Mouse (Mus musculus) limb, embryonic 10.5 days (tissue): ENCODE data around the gene Gm17606. TPM values are rescaled to one million over a fixed set of nuclear protein-coding genes. Genes with fewer than 3 reads are reported as not detected.

Experiments used
- DNase-seq: peaks from one replicate; pipeline ENCODE4 v3.0.0-alpha.2; 2017; ENCODE audit warnings: low spot score
- H3K27ac ChIP-seq: fragments of 300-500 bp; sonication (generic); 2 replicates; pipeline ENCODE4 v1.5.1; 2016; ENCODE audit warnings: mild to moderate bottlenecking
- H3K27me3 ChIP-seq: fragments of 300-500 bp; sonication (generic); 2 replicates; pipeline ENCODE4 v1.6.1; 2016; ENCODE audit warnings: low read depth, mild to moderate bottlenecking; ENCODE audit not compliant: poor library complexity, severe bottlenecking
- H3K36me3 ChIP-seq: fragments of 300-500 bp; sonication (generic); 2 replicates; pipeline ENCODE4 v1.6.1; 2016; ENCODE audit warnings: mild to moderate bottlenecking, moderate library complexity
- H3K4me1 ChIP-seq: fragments of 300-500 bp; sonication (generic); 2 replicates; pipeline ENCODE4 v1.6.1; 2016
- H3K4me3 ChIP-seq: fragments of 300-500 bp; sonication (generic); 2 replicates; pipeline ENCODE4 v1.5.1; 2016; ENCODE audit warnings: mild to moderate bottlenecking, moderate library complexity
- H3K9me3 ChIP-seq: fragments of 300-500 bp; sonication (generic); replicated peaks from 2 replicates; pipeline ENCODE4 v1.6.1; 2016; ENCODE audit warnings: mild to moderate bottlenecking
- WGBS: fragments of 180-500 bp; shearing (Covaris S2); methylation state at CpG from one replicate; pipeline ENCODE4 v1.1.7; 2016; 5-methylcytosine and 5-hydroxymethylcytosine counted together
- microRNA counts: library from miRNA; unstranded; fragments of <30 nt; microRNA quantifications from one replicate; lab custom pipeline; 2017
- microRNA-seq: library from miRNA; unstranded; fragments of <30 nt; microRNA quantifications from one replicate; pipeline ENCODE4, GENCODE M21; 2017
- polyA plus RNA-seq: library from polyadenylated mRNA; unstranded; fragments of >200 nt; fragmentation: Nextera tagmentation; extraction: Ambion mirVana; gene quantifications from 2 replicates; pipeline ENCODE4 v1.2.1, GENCODE M21; 2016

Gene Gm17606
- polyA plus RNA-seq, 1 experiment from 2014 or later = not detected

DNA sequence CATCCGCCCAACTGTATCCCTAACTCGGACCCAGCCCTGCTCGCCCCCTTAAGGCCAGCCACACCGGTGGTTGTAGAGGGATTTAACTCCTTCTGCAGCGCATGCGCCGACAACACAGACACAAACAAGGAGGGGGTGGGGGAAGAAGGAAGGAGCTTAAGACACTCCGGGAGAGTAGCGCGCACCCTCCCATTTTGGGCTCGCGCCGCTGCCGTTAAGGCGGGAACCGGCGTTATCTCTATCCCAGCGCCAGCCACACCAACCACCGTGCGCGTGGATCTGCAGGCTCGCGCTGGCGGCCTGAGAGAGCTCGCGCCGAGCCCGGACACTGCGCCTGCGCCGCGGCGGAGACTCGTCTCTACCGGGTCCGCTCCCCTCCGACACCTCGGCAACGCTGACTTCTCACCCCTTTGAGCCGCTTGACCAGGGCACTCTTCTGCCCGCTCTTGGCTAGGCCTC is 45.3 kb downstream of the Gm17606 start, which contains the start of gene 1700123O20Rik:
1700123O20Rik (plus strand) TSS at position 154 of the 459 bp plus-strand sequence.
- Histone ChIP-seq H3K9me3 (no peaks in the 10 kb centered on the region), H3K36me3 (peaks cover 62% of the 10 kb centered on the region), H3K4me3 (peak within 1 kb of the TSS; percentile 86), H3K27ac (peak within 1 kb of the TSS; percentile 98), H3K4me1 (peaks cover 19% of the 10 kb centered on the region), H3K27me3 (no peaks in the 10 kb centered on the region)
- WGBS = under 1% methylated on average over 41 of the region's 41 CpGs
- DNase-seq = no peak

DNA sequence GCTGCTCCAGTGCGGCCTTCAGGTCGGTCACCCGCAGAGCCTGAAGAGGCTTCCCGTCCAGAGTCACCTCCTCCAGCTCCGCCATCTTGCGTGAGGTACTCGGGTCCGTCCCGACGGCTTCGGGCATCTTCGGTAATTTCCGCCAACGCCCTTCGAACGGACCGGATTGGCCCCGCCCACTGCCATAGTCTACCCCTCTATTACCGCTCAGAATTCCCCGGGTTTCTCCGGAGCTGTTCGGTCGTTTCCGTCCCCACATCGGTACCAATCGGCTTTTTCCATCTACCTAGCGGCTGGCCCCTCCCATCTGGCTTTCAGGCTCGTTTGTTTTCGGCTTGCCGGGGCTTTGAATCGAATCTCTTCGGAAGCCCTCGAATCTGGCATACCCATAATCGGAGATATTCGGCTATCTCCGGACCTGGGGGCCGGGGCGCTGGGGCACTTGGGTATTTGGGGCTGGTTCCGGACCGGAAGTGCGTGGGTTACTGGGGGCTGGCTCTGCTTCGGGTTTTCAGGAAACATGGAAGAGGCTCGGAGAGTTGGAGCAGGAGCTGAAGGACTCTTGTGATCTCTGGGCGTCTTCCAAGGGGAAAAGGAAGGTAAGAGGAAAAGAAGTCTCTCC is 45.9 kb downstream of the Gm17606 start, which contains the start of gene Acin1:
Acin1 (minus strand) TSS at position 410 of the 622 bp plus-strand sequence.
- peak; percentile 98 for DNase-seq
- H3K4me3 ChIP-seq = peak within 1 kb of the TSS; percentile 86
- H3K9me3 ChIP-seq = no peaks in the 10 kb centered on the region
- under 1% methylated on average over 44 of the region's 44 CpGs for WGBS
- peaks cover 19% of the 10 kb centered on the region for H3K4me1 ChIP-seq
- H3K27me3 ChIP-seq = no peaks in the 10 kb centered on the region
- peaks cover 61% of the 10 kb centered on the region for H3K36me3 ChIP-seq
- H3K27ac ChIP-seq = peak within 1 kb of the TSS; percentile 98

- peaks cover 19% of the 10 kb centered on the region for H3K4me1 ChIP-seq
- H3K27ac ChIP-seq = peak overlapping the region; percentile 98
- no peaks in the 10 kb centered on the region for H3K27me3 ChIP-seq
- H3K4me3 ChIP-seq = peak overlapping the region; percentile 86
- H3K36me3 ChIP-seq = peaks cover 55% of the 10 kb centered on the region
- no peak for DNase-seq
- H3K9me3 ChIP-seq = no peaks in the 10 kb centered on the region
- 6% methylated on average over 8 of the region's 8 CpGs for WGBS
Measured at GRCm38 (mm10) chr14:54687251-54687650, 46.5 kb downstream of the Gm17606 start.

GRCm38 (mm10) chr14:54695042-54695441 is 54.3 kb downstream of the Gm17606 start:
- no peak for DNase-seq
- H3K27ac ChIP-seq = no peak overlapping the region
- peaks cover 32% of the 10 kb centered on the region for H3K36me3 ChIP-seq
- no peaks in the 10 kb centered on the region for H3K27me3 ChIP-seq
- no peak overlapping the region for H3K4me3 ChIP-seq
- H3K9me3 ChIP-seq = no peaks in the 10 kb centered on the region
- 71% methylated on average over 6 of the region's 6 CpGs for WGBS
- no peaks in the 10 kb centered on the region for H3K4me1 ChIP-seq

DNA sequence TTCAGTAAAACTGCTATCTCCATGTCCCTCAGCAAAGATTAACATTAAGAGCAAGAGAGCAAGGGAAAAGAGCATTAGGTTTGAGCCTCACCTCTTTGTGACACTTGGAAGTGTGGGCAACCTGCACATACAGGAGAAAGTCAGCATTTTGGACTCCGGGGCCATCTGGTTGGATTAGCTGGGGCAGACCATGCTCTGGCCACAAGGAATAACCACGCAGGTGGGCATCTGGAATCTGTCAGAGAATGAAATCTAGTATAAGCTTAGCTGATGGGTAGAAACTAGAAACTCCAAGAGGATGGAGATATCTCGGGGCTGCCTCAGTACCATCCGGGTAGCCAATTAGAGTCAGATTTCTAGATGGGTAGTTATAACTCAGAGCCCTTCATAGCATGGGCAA is 56.0 kb downstream of the Gm17606 start:
- H3K27me3 ChIP-seq = no peaks in the 10 kb centered on the region
- no peak overlapping the region for H3K27ac ChIP-seq
- WGBS = 88% methylated on average over 4 of the region's 4 CpGs
- DNase-seq = no peak
- H3K36me3 ChIP-seq = peaks cover 19% of the 10 kb centered on the region
- no peaks in the 10 kb centered on the region for H3K4me1 ChIP-seq
- no peak overlapping the region for H3K4me3 ChIP-seq
- no peaks in the 10 kb centered on the region for H3K9me3 ChIP-seq

MicroRNAs encoded within 50 kb of the gene (microRNA counts, 519-probe panel; counts per million panel counts)
- microRNA mmu-miR-686 (lab: Ali Mortazavi, UCI) = 684 counts per million, percentile 72 among the panel's probes with 10 or more counts

Small RNAs within 50 kb of the gene (microRNA-seq; reads per million reads assigned to microRNA genes)
- gene Mir686 (not detected), gene Mir6948 (not detected)

Other genes starting within 250 kb of the Gm17606 start
- gene Slc7a7, start 223.2 kb upstream of the Gm17606 start, polyA plus RNA-seq = 2.3 and 3.1 TPM in 2 replicates
- gene Mrpl52, start 214.0 kb upstream of the Gm17606 start, polyA plus RNA-seq = 198 and 219 TPM in 2 replicates
- 68.3 and 84.7 TPM in 2 replicates for gene Mmp14, start 209.3 kb upstream of the Gm17606 start, polyA plus RNA-seq
- 23.9 and 24.4 TPM in 2 replicates for gene Lrp10, start 176.8 kb upstream of the Gm17606 start, polyA plus RNA-seq
- gene Rem2, start 164.9 kb upstream of the Gm17606 start, polyA plus RNA-seq = 3.6 and 5.3 TPM in 2 replicates
- 131 and 156 TPM in 2 replicates for gene Prmt5, start 123.4 kb upstream of the Gm17606 start, polyA plus RNA-seq
- 57.5 and 63.0 TPM in 2 replicates for gene Haus4, start 86.3 kb upstream of the Gm17606 start, polyA plus RNA-seq
- gene Ajuba, start 63.4 kb upstream of the Gm17606 start, polyA plus RNA-seq = 70.1 and 75.3 TPM in 2 replicates
- 11.1 and 13.5 TPM in 2 replicates for gene 4931414P19Rik, start 35.0 kb upstream of the Gm17606 start, polyA plus RNA-seq
- 508 and 553 TPM in 2 replicates for gene Psmb5, start 22.9 kb upstream of the Gm17606 start, polyA plus RNA-seq
- 0.13 and 0.14 TPM in 2 replicates for gene Psmb11, start 19.5 kb upstream of the Gm17606 start, polyA plus RNA-seq
- 7.1 and 8.1 TPM in 2 replicates for gene Cdh24, start 412 bp downstream of the Gm17606 start, polyA plus RNA-seq
- 112 and 116 TPM in 2 replicates for gene 1700123O20Rik, start 45.3 kb downstream of the Gm17606 start, polyA plus RNA-seq
- 142 and 144 TPM in 2 replicates for gene Acin1, start 46.0 kb downstream of the Gm17606 start, polyA plus RNA-seq
- 0.10 and 0.16 TPM in 2 replicates for gene Gm29776, start 57.9 kb downstream of the Gm17606 start, polyA plus RNA-seq
- gene Cebpe, start 71.2 kb downstream of the Gm17606 start, polyA plus RNA-seq = not detected in 2 replicates
- gene Slc7a8, start 141.0 kb downstream of the Gm17606 start, polyA plus RNA-seq = 0.50 and 0.77 TPM in 2 replicates
- not detected in 2 replicates for gene Rnf212b, start 173.2 kb downstream of the Gm17606 start, polyA plus RNA-seq
- gene Homez, start 230.0 kb downstream of the Gm17606 start, polyA plus RNA-seq = 17.8 and 22.6 TPM in 2 replicates
- gene Ppp1r3e, start 236.6 kb downstream of the Gm17606 start, polyA plus RNA-seq = 0.08 TPM in 1 of 2 replicates, not detected in the other
- gene Bcl2l2, start 242.4 kb downstream of the Gm17606 start, polyA plus RNA-seq = 1.7 and 2.2 TPM in 2 replicates
- gene Gm20521, start 242.5 kb downstream of the Gm17606 start, polyA plus RNA-seq = 0.55 TPM in 1 of 2 replicates, not detected in the other